ENCODE assay signal across 8 mouse cellular contexts in genomic region chr7:19172874-19173273, GRCm38 (mm10). TPM values are rescaled to one million over a fixed set of nuclear protein-coding genes. Genes with fewer than 3 reads are reported as not detected.
A peak's percentile ranks its signal among the peaks of the same experiment; 100 is the strongest.
DNase-seq lines count a peak whose midpoint lies in the region.

No protein-coding gene starts in this region.

- WGBS in hindbrain, embryonic 10.5 days = 3% methylated on average over 17 of the region's 17 CpGs

- peak; percentile 79 for DNase-seq in MN1 (ENCODE audit: low spot score)
- DNase-seq in cerebellum, adult 9-10 months = peak; percentile 77
- peak; percentile 78 to 86 for DNase-seq in frontal cortex, postnatal 10 days (ENCODE audit: low spot score in 2 of 2)
- DNase-seq in hindbrain, embryonic 10.5 days (ENCODE audit: low spot score) = peak; percentile 88
- peak; percentile 83 for DNase-seq in layer of hippocampus, adult 9-11 months
- DNase-seq in lung, postnatal 10 days = peak; percentile 94
- DNase-seq in ovary, postnatal 14 days (ENCODE audit: low spot score) = peak; percentile 87
- DNase-seq in thymus, postnatal 25 days = peak; percentile 89

- H3K36me3 ChIP-seq in hindbrain, embryonic 10.5 days = no peaks in the 10 kb centered on the region

- peaks cover 46% of the 10 kb centered on the region for H3K4me1 ChIP-seq in hindbrain, embryonic 10.5 days (replicated peaks)

- peaks cover 38% of the 10 kb centered on the region for H3K27me3 ChIP-seq in hindbrain, embryonic 10.5 days (ENCODE audit: insufficient read depth, poor library complexity, severe bottlenecking)

- peak overlapping the region; percentile 76 for H3K27ac ChIP-seq in hindbrain, embryonic 10.5 days

- H3K9me3 ChIP-seq in hindbrain, embryonic 10.5 days = no peaks in the 10 kb centered on the region

- peak overlapping the region; percentile 49 for H3K4me3 ChIP-seq in hindbrain, embryonic 10.5 days

RNA-seq across cellular contexts. Expression of gene Eml2, which starts 3.3 kb away (rescaled TPM):
- 2.8 and 4.9 TPM in 2 replicates for polyA plus RNA-seq in hindbrain, embryonic 10.5 days (2016; fragmentation: Nextera tagmentation; extraction: Ambion mirVana)

RNA-seq across cellular contexts. Expression of gene Gipr, which starts 6.9 kb away (rescaled TPM):
- polyA plus RNA-seq in hindbrain, embryonic 10.5 days (2016; fragmentation: Nextera tagmentation; extraction: Ambion mirVana) = 0.95 and 1.3 TPM in 2 replicates

RNA-seq across cellular contexts. Expression of gene Snrpd2, which starts 23.4 kb away (rescaled TPM):
- polyA plus RNA-seq in hindbrain, embryonic 10.5 days (2016; fragmentation: Nextera tagmentation; extraction: Ambion mirVana) = 184 TPM in 2 replicates

RNA-seq across cellular contexts. Expression of gene Qpctl, which starts 23.8 kb away (rescaled TPM):
- polyA plus RNA-seq in hindbrain, embryonic 10.5 days (2016; fragmentation: Nextera tagmentation; extraction: Ambion mirVana) = 16.7 and 22.1 TPM in 2 replicates

RNA-seq across cellular contexts. Expression of gene Gpr4, which starts 39.5 kb away (rescaled TPM):
- 1.8 and 2.9 TPM in 2 replicates for polyA plus RNA-seq in hindbrain, embryonic 10.5 days (2016; fragmentation: Nextera tagmentation; extraction: Ambion mirVana)

Comparison
In these comparisons a context has a peak if more than half of its experiments do, and no peak if none do; other contexts are left out.
1. Peak in every context shown above with its lines: DNase-seq, H3K4me3 ChIP-seq and H3K27ac ChIP-seq.